Mouse (Mus musculus) spleen, adult 2 months (tissue): ENCODE data around the gene Plekha6.

Source experiments
- CTCF ChIP-seq: fragments of 200-500 bp; IDR thresholded peaks from 2 replicates; pipeline ENCODE4 v1.5.1; 2011; ENCODE audit warnings: mild to moderate bottlenecking, inconsistent platforms; ENCODE audit not compliant: insufficient read depth, insufficient read length, insufficient replicate concordance; ENCODE audit errors: extremely low read depth
- POLR2A ChIP-seq: fragments of 200-500 bp; IDR thresholded peaks from 2 replicates; pipeline ENCODE4 v1.6.1; 2011; ENCODE audit warnings: low read depth, low read length, inconsistent platforms

GRCm38 (mm10) chr1:133209482-133209881, 45.5 kb downstream of the Plekha6 start:
- TF ChIP-seq CTCF = no peak
- TF ChIP-seq POLR2A = no peak
